Mouse (Mus musculus) cerebellum, adult 11 months (tissue): ENCODE results near the gene Bdkrb1.

Source experiments
- DNase-seq: peaks from one replicate; pipeline ENCODE4 v3.0.0; 2022

The Bdkrb1 gene

DNA sequence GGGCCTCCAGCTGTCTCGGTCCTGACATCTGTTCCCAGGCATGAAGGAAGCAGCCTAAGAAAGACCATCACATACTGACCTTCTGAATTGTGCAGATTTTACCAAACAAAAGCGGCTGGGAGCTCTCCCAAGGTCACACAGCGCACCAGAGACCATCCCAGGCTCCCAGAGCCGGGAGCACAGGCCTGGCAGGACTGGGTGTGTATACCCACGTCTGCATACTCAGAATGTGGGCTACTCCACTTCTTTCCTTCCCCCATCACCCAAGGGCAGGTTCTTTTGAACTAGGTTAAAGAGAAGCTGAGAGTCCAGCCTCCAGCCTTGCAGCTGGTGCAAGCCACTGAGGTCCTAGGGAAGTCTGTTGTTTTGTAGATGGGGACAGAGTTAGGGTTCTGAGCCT lies 3.8 kb upstream of the Bdkrb1 start:
- DNase-seq = no peak

DNA sequence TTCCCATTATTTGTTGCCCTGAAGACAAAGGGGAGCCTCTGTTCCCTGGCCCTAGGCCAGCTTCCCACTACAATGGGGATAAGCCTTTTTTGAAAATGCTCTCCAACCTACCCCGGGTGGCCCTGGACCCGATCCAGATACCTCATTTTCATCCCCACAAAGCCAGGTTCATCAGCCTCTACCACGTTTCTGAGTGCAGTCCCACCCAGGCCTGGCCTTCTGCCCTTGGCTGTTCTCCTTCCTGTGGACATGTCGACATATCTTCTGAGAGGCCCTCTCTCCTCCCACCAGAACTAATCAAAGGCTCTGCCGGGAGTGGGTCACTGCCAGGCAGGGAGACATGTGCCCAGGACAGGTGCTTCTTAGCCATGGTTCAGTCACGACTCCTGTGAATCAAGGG lies 1.3 kb upstream of the Bdkrb1 start:
- DNase-seq = no peak

DNA sequence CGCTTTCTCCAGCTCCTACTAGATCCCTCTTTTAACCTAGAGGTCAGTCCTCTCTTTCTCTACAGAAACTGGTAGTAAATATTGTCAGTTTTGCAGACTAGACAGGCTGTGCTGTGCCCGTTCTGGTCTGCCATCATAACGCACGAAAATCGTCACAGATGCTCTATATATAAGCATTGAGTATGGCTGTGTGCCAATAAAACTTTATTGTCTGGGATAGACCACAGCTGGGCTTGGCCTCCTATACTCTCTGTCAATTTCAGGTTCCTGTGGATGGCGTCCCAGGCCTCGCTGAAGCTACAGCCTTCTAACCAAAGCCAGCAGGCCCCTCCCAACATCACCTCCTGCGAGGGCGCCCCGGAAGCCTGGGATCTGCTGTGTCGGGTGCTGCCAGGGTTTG lies 1.0 kb downstream of the Bdkrb1 start:
- DNase-seq = no peak

DNA sequence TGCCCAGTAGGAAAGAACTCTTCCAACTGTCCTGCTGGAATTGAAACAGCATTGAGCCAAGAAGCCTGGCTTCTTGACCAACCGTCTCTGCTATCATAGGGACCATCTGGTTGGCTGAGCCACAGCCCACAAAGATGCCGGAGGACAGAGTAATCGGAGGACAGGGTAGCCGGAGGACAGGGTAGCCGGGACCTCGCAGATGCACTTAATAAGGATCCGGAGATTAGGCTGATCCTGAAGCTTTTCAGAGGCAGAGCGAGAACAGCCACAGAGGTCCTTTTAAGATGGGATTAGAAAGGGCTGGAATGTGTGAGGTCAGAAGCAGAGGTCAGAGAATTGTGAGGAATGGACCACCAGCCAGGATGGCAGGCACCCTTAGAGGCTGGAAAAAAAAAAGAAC lies 2.3 kb downstream of the Bdkrb1 start:
- no peak for DNase-seq

DNA sequence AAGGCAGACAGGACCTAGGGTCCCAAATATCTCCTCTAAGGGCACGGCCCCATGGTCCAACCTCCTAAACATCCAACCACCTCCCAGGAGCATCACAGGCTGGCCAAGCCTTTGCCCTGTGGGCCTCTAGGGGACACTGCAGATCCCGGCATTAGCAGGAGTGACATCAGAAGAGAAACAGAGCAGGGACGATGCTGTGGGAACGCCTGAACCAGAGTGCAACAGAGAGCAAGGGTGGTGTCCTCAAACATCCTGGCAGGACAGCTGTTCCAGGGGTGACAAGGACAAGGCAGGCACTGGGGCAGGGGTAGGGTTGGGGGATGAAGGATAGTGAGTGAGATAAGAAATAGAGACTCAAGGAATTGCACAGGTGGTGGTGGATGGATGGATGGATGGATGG lies 4.0 kb downstream of the Bdkrb1 start:
- DNase-seq = no peak

DNA sequence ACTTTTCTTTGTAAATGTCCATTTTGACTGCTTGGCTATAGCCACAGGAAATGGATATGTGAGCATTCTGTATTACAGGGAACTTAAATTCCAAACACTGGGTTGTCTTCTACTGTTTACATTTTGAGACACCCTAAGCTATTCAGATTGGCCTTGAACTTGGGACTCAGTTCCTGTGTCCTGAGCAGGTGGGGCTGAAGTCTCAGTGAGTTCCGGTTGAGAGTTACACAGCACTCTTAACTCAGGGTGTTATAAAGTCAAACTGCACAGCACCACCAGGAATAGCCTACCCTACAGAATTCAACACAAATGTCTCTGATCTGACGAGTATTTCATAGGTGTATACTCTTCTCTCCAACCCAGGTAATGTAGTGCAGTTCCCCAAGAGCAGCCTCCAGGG lies 8.2 kb downstream of the Bdkrb1 start:
- no peak for DNase-seq

DNA sequence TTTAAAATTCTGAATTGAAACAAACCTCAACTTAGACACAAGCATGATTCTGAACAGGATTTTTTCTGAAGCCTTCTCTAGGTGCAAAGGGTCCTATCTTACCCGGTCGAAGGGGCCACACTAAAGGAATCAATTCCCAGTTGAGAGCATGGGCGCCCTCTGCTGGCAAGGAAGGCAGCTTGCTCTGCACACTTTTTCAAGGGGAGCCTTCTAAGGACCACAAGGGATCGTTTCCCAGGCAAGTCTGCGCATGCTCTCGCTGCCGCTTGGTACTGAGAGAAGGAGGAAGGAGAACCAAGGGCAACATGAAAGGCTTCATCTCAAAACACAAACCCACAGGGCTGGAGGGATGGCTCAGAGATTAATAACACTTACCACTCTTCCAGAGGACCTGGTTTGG lies 8.9 kb downstream of the Bdkrb1 start:
- DNase-seq = peak; percentile 23

DNA sequence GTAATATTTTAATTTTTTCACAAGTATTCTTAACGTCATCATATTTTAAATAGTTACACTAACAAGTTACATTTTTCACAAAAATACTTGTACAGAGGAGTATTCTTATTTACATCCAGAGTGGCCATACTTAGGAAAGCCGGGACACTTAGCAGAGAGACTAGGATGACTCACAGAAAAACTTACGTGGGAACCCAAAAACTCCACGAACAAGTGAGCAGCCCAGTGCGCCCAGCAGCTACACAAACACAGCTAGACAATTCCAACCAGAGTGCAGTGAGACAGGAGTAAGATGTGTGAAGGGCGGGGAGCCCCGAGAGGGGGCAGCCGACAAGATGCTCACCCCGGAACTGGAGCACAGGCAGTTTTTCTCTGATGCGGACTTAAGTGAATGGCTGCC lies 10.7 kb downstream of the Bdkrb1 start:
- no peak for DNase-seq

DNA sequence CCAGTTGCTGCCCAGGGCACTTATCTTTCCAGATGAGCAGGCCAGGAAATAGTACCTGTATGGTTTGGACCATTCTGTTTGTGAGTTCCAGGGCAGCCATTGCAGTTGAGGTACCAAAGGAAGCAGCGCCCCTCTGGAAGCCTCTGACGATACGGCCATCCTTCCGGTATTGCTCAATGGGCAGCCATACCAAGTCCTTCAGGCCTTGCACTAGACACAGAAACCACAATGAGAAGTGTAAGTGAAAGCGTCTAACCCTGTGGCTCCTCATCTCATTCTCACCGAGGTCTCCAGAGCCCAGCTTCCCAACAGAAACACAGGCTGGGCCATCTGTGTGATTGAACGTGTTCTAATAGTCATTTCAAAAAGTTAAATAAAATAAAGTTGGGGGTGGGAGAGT lies 19.2 kb downstream of the Bdkrb1 start:
- DNase-seq = no peak

DNA sequence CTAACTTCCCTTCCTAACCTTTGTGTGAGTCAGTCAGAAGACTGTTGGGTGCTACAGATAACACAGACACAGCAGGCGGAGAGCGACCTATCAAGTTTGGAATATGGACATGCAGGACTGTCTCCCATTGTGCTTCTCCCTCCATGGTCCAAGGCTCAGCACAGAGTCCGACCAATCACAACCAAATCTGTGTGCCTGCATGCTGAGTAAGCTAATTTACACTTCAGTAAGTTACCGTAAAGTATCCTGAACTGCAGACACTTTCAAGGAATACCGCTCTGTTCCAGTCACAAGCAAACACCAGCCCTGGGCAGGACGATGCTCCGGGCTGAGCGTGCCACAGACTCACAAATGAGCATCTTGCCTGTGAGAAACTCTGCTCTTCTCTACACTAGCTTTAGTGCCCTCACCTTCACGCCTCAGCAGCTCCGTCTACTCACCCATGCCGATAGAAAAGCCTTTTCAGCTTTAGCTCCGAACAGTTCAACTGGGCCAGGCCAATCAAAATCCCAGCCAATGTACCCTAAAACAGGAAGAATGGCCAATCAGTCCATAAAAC lies 20.2 kb downstream of the Bdkrb1 start:
- DNase-seq = no peak

DNA sequence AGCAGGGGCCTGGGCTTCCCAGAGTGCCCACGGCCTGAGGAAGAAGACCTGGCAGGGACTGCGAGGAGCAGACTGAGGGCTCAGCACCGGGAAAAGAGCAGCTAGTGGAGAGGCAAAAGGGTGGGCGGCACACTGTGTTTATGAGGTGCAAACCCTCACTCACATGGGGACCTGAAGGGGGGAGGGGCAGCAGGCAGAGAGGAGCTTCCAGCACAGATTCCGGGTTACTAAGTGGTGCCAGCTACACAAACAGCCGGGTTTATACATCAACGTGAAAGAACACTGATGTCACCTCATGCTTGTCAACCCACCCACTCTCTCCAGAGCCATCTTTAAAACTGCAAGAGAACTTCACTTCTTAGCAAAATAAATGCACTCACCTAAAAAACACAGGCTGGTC lies 22.9 kb downstream of the Bdkrb1 start:
- DNase-seq = no peak

DNA sequence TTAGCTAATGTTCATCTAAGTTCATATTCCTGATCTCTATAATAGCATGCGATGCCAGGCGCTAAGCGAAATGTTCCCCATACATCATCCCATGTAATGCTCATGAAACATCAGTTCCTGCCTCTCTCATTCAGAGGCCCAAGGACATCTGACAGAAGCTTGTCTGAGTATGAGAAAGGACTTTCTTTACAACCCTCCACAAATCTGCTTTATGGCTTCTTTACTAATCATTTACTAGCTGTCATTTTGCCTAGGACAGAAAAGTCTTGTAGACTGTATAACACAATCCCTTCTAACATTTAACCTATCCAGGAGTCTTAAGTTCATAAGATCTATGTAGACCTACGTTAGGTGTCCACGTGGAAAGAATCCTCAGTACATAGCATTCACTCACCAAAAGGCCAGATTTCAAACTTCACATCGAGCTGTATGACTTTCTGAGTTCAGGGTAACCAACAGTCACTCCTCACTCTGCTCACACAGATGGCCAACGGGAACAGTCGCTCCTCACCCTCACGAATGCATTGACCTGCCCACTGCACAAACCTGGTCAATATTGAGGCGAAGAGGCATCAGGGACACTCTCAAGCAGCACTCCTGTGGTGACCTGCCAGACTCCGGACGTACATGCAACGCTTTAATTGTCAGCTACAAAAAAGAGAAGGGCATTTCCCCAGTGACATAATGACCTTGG lies 31.6 kb downstream of the Bdkrb1 start:
- DNase-seq = no peak

DNA sequence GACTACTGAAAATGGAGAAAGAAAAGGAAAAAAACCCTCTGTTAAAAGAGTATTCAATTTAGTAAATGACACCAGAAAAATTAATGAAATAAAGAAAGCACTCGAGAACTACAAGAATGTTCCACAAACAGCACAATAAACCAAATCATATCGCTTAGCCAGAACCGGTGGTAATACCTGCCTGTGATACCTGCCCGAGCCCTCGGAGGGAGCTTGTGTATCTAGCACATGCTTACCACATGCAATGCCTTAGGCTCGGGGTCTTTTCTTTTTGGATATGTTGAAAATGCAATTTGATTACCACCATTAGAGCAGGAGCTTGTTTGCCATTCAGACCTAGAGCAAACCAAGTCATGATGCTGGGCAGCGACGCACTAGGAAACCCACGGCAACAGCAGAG lies 33.7 kb downstream of the Bdkrb1 start:
- no peak for DNase-seq

DNA sequence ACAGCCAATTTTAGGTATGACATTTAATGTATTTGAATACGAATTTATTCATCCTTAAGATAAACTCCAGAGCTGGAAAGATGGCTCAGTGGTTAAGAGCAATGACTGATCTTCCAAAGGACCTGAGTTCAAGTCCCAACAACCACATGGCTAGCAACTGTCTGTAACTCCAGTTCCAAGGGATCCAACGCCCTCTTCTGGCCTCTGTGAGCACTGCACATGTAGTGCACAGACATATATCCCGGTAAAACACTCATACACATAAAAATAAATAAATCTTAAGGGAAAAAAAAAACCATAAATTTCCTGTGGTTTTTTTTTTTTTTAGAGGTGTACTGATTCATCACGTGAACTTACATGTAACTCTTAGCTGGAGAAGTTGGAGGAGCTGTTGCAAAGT lies 34.7 kb downstream of the Bdkrb1 start:
- DNase-seq = no peak

DNA sequence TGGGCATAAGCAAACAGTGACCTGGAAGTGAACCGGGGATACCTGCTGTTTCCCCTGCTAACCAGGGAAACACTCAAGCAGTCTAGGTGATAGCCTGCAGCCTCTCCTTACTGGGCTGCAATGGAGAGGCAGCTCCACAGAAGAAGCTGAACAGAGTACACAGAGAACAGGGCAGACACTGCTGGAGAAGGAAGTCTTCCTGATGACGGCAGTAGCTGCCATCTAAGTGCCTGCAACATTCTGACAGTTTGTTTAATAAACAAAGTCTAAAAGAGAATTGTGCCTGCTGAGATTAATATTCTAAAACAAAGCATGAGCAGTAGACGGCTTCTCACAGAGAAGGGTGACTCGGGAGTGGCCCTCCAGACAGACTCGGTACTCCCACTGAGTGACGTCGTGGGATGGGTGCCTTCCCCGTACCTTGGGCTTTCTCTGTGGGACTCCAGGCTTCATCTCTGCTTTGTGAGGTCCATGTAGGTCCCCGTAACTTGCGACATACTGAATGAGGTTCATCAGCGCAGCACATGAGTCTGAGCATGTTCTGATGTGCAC lies 40.0 kb downstream of the Bdkrb1 start:
- DNase-seq = no peak
